Mouse (Mus musculus): ENCODE data around the gene Abhd10.

GRCm38 (mm10) chr16:45723172-45723901 is 19.4 kb downstream of the Abhd10 start:
- TF ChIP-seq UBTF (IDR thresholded peaks at IDR 0.05; ENCODE audit: low read depth, low read length) (no peak), CHD2 (IDR thresholded peaks at IDR 0.05; ENCODE audit: low read length) (no peak), ELF1 (IDR thresholded peaks at IDR 0.05; ENCODE audit: low read depth, low read length) (no peak), POLR2A (IDR thresholded peaks at IDR 0.05; ENCODE audit: low read depth, low read length) (no peak), NELFE (IDR thresholded peaks at IDR 0.05; ENCODE audit: low read depth, low read length) (no peak), TCF12 (IDR thresholded peaks at IDR 0.05; ENCODE audit: low read depth, low read length) (no peak), CTCF (conservative IDR thresholded peaks at IDR 0.05 in 1 of 2, IDR thresholded peaks at IDR 0.05 in 1 of 2; ENCODE audit: low read depth in 2 of 2, low read length in 2 of 2) (no peak), MAZ (IDR thresholded peaks at IDR 0.05; ENCODE audit: low read depth, low read length) (no peak), NRF1 (IDR thresholded peaks at IDR 0.05; ENCODE audit: low read depth, low read length) (no peak), HCFC1 (IDR thresholded peaks at IDR 0.05; ENCODE audit: low read depth, low read length) (no peak), MYC (IDR thresholded peaks at IDR 0.05; ENCODE audit: low read depth, low read length) (no peak), POLR2AphosphoS2 (IDR thresholded peaks at IDR 0.05; ENCODE audit: low read depth, low read length) (no peak), E2F4 (IDR thresholded peaks at IDR 0.05; ENCODE audit: insufficient replicate concordance, low read depth, low read length) (no peak), CHD1 (IDR thresholded peaks at IDR 0.05; ENCODE audit: low read depth, low read length) (no peak)
